Mouse (Mus musculus): Measurements from ENCODE around the gene Cemip. TPM values are rescaled to one million over a fixed set of nuclear protein-coding genes. Genes with fewer than 3 reads are reported as not detected.

Cemip gene
- total RNA-seq, 4 experiments from 2014 or later = 0.05 to 0.09 TPM; not detected in 2

- no peak for DNase-seq (ENCODE audit: low spot score)
These were observed 57.9 kb downstream of the Cemip start for GRCm38 (mm10) chr7:84028368-84028767.

- DNase-seq (ENCODE audit: low spot score) = no peak
These were observed 59.2 kb downstream of the Cemip start for GRCm38 (mm10) chr7:84026950-84027585.

- no peak for DNase-seq (ENCODE audit: low spot score)
These were observed 60.2 kb downstream of the Cemip start for GRCm38 (mm10) chr7:84026090-84026489.

GRCm38 (mm10) chr7:84023466-84023865 is 62.8 kb downstream of the Cemip start:
- DNase-seq (ENCODE audit: low spot score) = no peak

GRCm38 (mm10) chr7:84022462-84022861 is 63.8 kb downstream of the Cemip start:
- DNase-seq (ENCODE audit: low spot score) = no peak

- no peak for DNase-seq (ENCODE audit: low spot score)
These were observed 66.9 kb downstream of the Cemip start for GRCm38 (mm10) chr7:84019381-84019780.

GRCm38 (mm10) chr7:84018291-84019266 is 67.7 kb downstream of the Cemip start:
- peak; percentile 76 for DNase-seq (ENCODE audit: low spot score)

- no peak for DNase-seq (ENCODE audit: low spot score)
These were observed 71.3 kb downstream of the Cemip start for GRCm38 (mm10) chr7:84015050-84015449.

GRCm38 (mm10) chr7:84013656-84014055 is 72.6 kb downstream of the Cemip start:
- peak; percentile 48 for DNase-seq (ENCODE audit: low spot score)

- DNase-seq (ENCODE audit: low spot score) = no peak
These were observed 81.9 kb downstream of the Cemip start for GRCm38 (mm10) chr7:84004357-84004756.

GRCm38 (mm10) chr7:84001516-84001915 is 84.8 kb downstream of the Cemip start:
- no peak for DNase-seq (ENCODE audit: low spot score)

- DNase-seq (ENCODE audit: low spot score) = no peak
These were observed 85.6 kb downstream of the Cemip start for GRCm38 (mm10) chr7:84000671-84001070.

- DNase-seq (ENCODE audit: low spot score) = no peak
These were observed 86.7 kb downstream of the Cemip start for GRCm38 (mm10) chr7:83999647-84000046.

GRCm38 (mm10) chr7:83994348-83994747 is 92.0 kb downstream of the Cemip start:
- no peak for DNase-seq (ENCODE audit: low spot score)

GRCm38 (mm10) chr7:83989294-83989693 is 97.0 kb downstream of the Cemip start:
- DNase-seq (ENCODE audit: low spot score) = no peak

GRCm38 (mm10) chr7:83985751-83986150 is 100.6 kb downstream of the Cemip start:
- no peak for DNase-seq (ENCODE audit: low spot score)

GRCm38 (mm10) chr7:83982566-83982965 is 103.7 kb downstream of the Cemip start:
- no peak for DNase-seq (ENCODE audit: low spot score)

- no peak for DNase-seq (ENCODE audit: low spot score)
These were observed 107.3 kb downstream of the Cemip start for GRCm38 (mm10) chr7:83978945-83979536.

GRCm38 (mm10) chr7:83978410-83978809 is 107.9 kb downstream of the Cemip start:
- no peak for DNase-seq (ENCODE audit: low spot score)

GRCm38 (mm10) chr7:83976413-83976958 is 109.8 kb downstream of the Cemip start:
- no peak for DNase-seq (ENCODE audit: low spot score)

- DNase-seq (ENCODE audit: low spot score) = no peak
These were observed 111.0 kb downstream of the Cemip start for GRCm38 (mm10) chr7:83975283-83975682.

GRCm38 (mm10) chr7:83972485-83972884 is 113.8 kb downstream of the Cemip start:
- no peak for DNase-seq (ENCODE audit: low spot score)
